Mouse (Mus musculus) bone marrow, adult 2 months (tissue): ENCODE results near the gene Hbp1. TPM values are rescaled to one million over a fixed set of nuclear protein-coding genes. Genes with fewer than 3 reads are reported as not detected.

Experiments
- H3K27ac ChIP-seq: fragments of 200-500 bp; 2 replicates; pipeline ENCODE4 v1.5.1; 2012; ENCODE audit warnings: low read depth, mild to moderate bottlenecking, control low read depth, inconsistent platforms, low read length; ENCODE audit not compliant: control insufficient read depth, poor library complexity, insufficient read depth
- H3K4me1 ChIP-seq: fragments of 200-500 bp; 2 replicates; pipeline ENCODE4 v1.6.1; 2011; ENCODE audit warnings: low read length; ENCODE audit not compliant: control insufficient read depth, insufficient read depth
- H3K4me3 ChIP-seq: fragments of 200-500 bp; replicated peaks from 2 replicates; pipeline ENCODE3; 2011; ENCODE audit warnings: mild to moderate bottlenecking, low read depth, low read length, control low read depth; ENCODE audit not compliant: control insufficient read depth
- CTCF ChIP-seq: fragments of 200-500 bp; IDR thresholded peaks from 2 replicates; pipeline ENCODE4 v1.5.1; 2011; ENCODE audit warnings: low read length, control low read depth; ENCODE audit not compliant: control insufficient read depth, insufficient read depth
- POLR2A ChIP-seq: fragments of 200-500 bp; IDR thresholded peaks from 2 replicates; pipeline ENCODE4 v1.6.1; 2011; ENCODE audit warnings: low read depth, mild to moderate bottlenecking, control low read depth, low read length, borderline replicate concordance; ENCODE audit not compliant: control insufficient read depth
- WGBS: fragments of 180-500 bp; shearing (Covaris S2); methylation state at CpG from one replicate; pipeline ENCODE4 v1.1.7; 2018; 5-methylcytosine and 5-hydroxymethylcytosine counted together
- polyA plus RNA-seq: library from polyadenylated mRNA; stranded (reverse); fragments of >200 nt; gene quantifications from 2 replicates; pipeline ENCODE4 v1.2.4, GENCODE M21; 2011; ENCODE audit warnings: low replicate concordance; ENCODE audit not compliant: missing spikeins, insufficient read depth, insufficient read length

The Hbp1 gene
- polyA plus RNA-seq = 26.3 and 40.0 TPM in 2 replicates

GRCm38 (mm10) chr12:31949759-31950658, at the start of gene Hbp1:
Hbp1 (minus strand) TSS chr12:31950535.
- peak within 1 kb of the TSS; percentile 93 for H3K27ac ChIP-seq
- WGBS = under 1% methylated on average over 66 of the region's 71 CpGs
- TF ChIP-seq POLR2A (peak; percentile 70; the same call in 1 of the 2 replicates), CTCF (no peak)
- H3K4me1 ChIP-seq = no peaks in the 10 kb centered on the region
- H3K4me3 ChIP-seq = peak within 1 kb of the TSS; percentile 85

DNA sequence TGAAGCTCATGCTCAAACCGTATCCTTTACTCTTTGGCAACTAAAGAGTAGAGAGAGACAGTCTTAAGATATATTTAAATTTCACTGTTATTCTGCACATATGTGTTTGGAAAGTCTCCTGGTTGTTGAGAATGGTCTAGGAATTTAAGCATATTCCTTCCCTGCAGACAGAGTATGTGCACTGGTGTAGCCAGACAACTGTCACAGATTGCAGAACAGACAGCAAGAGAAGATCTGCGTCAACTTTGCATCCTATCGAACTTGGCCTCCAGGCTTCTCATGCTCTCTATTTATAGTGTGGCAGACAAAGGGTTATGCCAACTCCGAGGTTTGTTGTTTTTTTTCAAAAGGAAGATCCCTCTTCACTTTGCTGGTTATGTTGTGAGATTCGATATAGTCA, 48.4 kb upstream of the Hbp1 start:
- H3K4me1 ChIP-seq = peaks cover 13% of the 10 kb centered on the region
- no peak for TF ChIP-seq POLR2A
- TF ChIP-seq CTCF = no peak
- H3K27ac ChIP-seq = no peak overlapping the region
- WGBS = 57% methylated on average over 5 of the region's 5 CpGs
- no peak overlapping the region for H3K4me3 ChIP-seq

DNA sequence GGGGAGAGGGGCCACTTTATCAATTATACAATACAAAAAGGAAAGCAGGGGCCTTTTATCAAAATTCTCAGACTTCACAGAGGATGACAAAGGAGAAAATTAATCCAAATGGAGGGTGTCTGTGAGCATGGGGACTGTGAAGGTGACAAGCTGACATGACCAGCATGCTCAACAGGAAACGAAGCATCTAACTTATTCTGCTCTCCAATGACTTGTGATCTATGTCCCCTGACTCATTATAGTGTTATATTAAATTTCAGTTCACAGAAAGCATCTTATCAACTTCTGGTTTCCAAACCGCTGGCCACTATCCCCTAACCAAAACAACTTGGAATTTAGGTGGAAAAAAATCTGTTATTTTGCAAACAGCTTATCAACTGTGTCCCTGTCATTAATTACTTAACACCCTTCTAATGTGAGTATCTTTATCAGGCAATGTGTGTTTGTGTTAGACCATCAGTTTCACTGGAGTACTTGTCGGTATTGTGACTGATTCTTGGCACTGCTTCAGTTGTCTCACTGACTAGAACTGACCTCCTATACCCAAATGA, 47.1 kb upstream of the Hbp1 start:
- no peak for TF ChIP-seq POLR2A
- TF ChIP-seq CTCF = no peak
- Histone ChIP-seq H3K4me1 (peaks cover 13% of the 10 kb centered on the region), H3K4me3 (no peak overlapping the region), H3K27ac (peak overlapping the region; percentile 36; the same call in 1 of the 2 replicates)
- 45% methylated on average over 3 of the region's 3 CpGs for WGBS

GRCm38 (mm10) chr12:31996877-31997276, 46.5 kb upstream of the Hbp1 start:
- H3K4me3 ChIP-seq = no peak overlapping the region
- H3K4me1 ChIP-seq = peaks cover 11% of the 10 kb centered on the region
- TF ChIP-seq CTCF (no peak), POLR2A (no peak)
- peak overlapping the region; percentile 76; the same call in 1 of the 2 replicates for H3K27ac ChIP-seq
- 2% methylated on average over 5 of the region's 5 CpGs for WGBS

- Histone ChIP-seq H3K27ac (no peak overlapping the region), H3K4me1 (peaks cover 2% of the 10 kb centered on the region; the same call in 1 of the 2 replicates), H3K4me3 (no peak overlapping the region)
- 97% methylated on average over 4 of the region's 4 CpGs for WGBS
- TF ChIP-seq CTCF (no peak), POLR2A (no peak)
Observed at GRCm38 (mm10) chr12:31990575-31990974, 40.2 kb upstream of the Hbp1 start.

DNA sequence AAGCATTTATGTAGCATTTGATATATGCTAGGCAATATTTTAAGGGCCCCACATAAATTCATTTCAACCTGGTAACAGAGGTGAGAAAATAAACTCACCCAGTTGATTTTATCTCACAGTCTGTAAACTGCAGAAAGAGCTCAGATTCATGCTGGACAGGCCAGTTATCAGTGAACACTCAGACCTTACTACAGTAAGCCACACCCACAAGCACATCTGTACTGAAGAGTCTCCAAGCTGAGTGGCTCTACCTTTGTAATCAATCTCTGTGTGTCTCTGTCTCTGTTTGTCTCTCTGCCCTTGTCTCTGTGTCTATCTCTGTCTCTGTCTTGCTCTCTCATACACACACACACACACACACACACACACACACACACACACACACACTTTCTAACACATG, 39.4 kb upstream of the Hbp1 start:
- TF ChIP-seq CTCF (no peak), POLR2A (no peak)
- H3K4me3 ChIP-seq = no peak overlapping the region
- peaks cover 2% of the 10 kb centered on the region; the same call in 1 of the 2 replicates for H3K4me1 ChIP-seq
- no peak overlapping the region for H3K27ac ChIP-seq

GRCm38 (mm10) chr12:31986463-31986862, 36.1 kb upstream of the Hbp1 start:
- Histone ChIP-seq H3K27ac (no peak overlapping the region), H3K4me1 (peaks cover 2% of the 10 kb centered on the region), H3K4me3 (no peak overlapping the region)
- 70% methylated on average over 2 of the region's 2 CpGs for WGBS
- TF ChIP-seq CTCF = no peak

DNA sequence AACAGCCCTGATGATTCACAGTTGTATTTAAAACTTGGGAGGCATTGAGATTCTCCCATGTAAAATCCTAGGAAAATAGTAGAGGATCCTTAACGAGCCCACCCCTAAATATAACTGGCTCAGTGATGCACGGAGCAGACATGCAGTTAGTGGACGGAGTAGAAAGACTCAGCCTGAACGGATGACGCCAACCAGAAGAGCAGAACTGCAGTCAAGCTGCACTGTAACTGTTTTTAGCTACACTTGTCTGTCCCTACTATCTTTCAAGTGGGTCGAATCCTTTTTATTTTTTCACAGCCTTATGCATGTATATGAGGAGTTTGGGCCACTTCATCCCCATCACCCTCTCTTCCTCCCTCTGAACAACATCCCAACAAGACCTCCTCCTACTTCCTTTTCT, 35.4 kb upstream of the Hbp1 start:
- H3K4me1 ChIP-seq = peaks cover 2% of the 10 kb centered on the region
- TF ChIP-seq CTCF (no peak), POLR2A (no peak)
- no peak overlapping the region for H3K4me3 ChIP-seq
- WGBS = 91% methylated on average over 6 of the region's 6 CpGs
- H3K27ac ChIP-seq = no peak overlapping the region

GRCm38 (mm10) chr12:31984664-31985063, 34.3 kb upstream of the Hbp1 start:
- TF ChIP-seq POLR2A (no peak), CTCF (no peak)
- peaks cover 2% of the 10 kb centered on the region for H3K4me1 ChIP-seq
- no peak overlapping the region for H3K27ac ChIP-seq
- H3K4me3 ChIP-seq = no peak overlapping the region
- WGBS = 12% methylated on average over 12 of the region's 12 CpGs
